Mouse (Mus musculus) C2C12 (cell line): ENCODE measurements around the gene Olfr786.

Source experiments
- CTCF ChIP-seq: IDR thresholded peaks from one replicate; pipeline ENCODE4 v1.5.1; 2011; ENCODE audit not compliant: control insufficient read depth, insufficient read depth, insufficient read length
- FOSL1 ChIP-seq: IDR thresholded peaks from one replicate; pipeline ENCODE4 v1.8.0; 2011; ENCODE audit warnings: mild to moderate bottlenecking, low read length; ENCODE audit not compliant: poor library complexity, insufficient read depth, severe bottlenecking
- MAX ChIP-seq: IDR thresholded peaks from one replicate; pipeline ENCODE4 v1.6.1; 2011; ENCODE audit warnings: mild to moderate bottlenecking, control low read depth
- MYOD1 ChIP-seq: IDR thresholded peaks from one replicate; pipeline ENCODE4 v1.6.1; 2011; ENCODE audit warnings: low read depth; ENCODE audit not compliant: control insufficient read depth, insufficient read length
- MYOG ChIP-seq: IDR thresholded peaks from one replicate; pipeline ENCODE4 v1.6.1; 2011; ENCODE audit not compliant: control insufficient read depth, insufficient read length; ENCODE audit errors: extremely low read depth
- USF1 ChIP-seq: IDR thresholded peaks from one replicate; pipeline ENCODE4 v1.6.1; 2011; ENCODE audit warnings: low read depth, mild to moderate bottlenecking, control low read depth, moderate library complexity

DNA sequence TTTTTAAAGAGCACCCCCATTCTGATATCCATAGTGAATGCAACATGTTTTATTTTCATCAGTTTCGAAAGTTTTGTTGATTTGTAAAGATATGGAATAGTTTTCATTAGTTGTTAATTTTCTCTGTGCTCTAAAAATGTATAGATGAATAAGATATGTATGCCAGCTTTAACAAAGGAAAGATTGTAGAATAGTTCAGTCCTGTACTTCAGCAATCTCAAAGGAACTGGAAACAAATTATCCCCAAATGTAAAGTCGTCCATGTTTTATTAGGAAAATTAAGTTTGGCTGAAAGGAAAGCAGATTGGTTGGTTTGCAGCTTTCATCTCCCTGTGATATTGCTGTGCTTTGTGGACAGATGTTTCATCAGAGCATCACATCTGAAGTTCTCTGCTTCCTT, 22.0 kb upstream of the Olfr786 start, which contains the start of gene Olfr785:
- TF ChIP-seq MAX = no peak
- TF ChIP-seq CTCF = no peak
- no peak for TF ChIP-seq MYOD1
- no peak for TF ChIP-seq USF1
- no peak for TF ChIP-seq MYOG
- no peak for TF ChIP-seq FOSL1
